Mouse (Mus musculus) cerebellum, adult 11-12 months (tissue): ENCODE results near the gene Epb41l4b.
A peak's percentile ranks its signal among the peaks of the same experiment; 100 is the strongest.

Experiments
- DNase-seq: peaks from one replicate; pipeline ENCODE4 v3.0.0; 2022

Gene Epb41l4b

DNA sequence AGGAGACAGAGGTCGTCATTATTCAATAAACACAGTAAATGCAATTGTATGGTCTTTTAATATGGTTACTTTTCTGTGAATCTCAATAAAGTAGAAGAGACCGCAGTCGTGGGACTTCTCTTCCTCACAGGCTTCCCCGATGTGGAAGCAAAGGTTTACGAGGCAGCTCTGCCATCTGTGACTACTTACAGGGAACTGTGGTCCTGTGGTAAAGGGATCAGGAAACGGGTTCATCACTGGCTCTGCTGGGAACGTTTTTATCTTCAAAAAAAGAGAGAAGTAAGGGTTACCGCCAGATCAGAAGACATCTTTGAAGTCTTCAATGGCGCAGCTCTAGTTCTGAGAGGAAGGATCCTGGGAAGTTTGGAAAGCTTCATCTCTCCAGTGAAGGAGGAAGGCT lies 135.5 kb downstream of the Epb41l4b start:
- no peak for DNase-seq

DNA sequence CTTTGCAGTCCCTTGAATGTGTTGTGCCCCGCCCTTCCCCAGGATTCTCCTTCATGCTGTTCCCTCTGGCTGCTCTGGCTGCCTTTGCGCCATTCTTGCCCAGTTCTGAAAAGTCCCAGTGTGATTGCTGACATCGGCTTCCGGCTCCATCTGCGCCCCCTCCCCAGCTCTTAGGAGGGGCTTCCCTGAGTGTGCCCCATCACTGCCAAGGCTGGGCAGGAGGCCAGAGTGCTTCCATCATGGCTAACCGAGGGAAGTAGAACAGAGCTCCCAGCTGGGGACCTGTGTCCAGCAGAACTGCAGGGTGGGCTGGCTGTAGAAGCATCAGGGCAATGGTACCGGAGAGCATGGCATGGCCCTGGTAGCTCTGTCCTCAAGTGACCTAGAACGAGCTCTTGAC lies 138.2 kb downstream of the Epb41l4b start:
- DNase-seq: peak; percentile 51

DNA sequence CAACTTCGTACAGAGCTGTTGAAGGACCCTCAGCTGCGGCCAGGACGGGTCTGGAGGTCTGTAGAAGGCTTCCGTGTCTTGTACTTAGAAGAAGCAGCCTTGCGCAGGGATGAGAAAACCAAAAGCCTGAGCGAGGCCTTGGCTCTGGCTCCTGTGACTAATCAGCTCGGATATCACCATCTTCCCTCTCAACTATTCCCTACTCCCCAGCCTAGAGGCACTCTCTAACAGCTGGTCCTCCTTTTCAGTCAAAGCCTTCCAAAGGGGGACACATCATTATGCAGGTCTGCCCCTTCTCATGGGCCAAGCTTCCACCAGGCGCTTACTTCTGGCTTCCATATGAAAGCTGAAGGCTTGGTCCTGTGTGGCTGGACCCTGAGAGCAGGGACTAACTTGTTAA lies 139.4 kb downstream of the Epb41l4b start:
- no peak for DNase-seq

DNA sequence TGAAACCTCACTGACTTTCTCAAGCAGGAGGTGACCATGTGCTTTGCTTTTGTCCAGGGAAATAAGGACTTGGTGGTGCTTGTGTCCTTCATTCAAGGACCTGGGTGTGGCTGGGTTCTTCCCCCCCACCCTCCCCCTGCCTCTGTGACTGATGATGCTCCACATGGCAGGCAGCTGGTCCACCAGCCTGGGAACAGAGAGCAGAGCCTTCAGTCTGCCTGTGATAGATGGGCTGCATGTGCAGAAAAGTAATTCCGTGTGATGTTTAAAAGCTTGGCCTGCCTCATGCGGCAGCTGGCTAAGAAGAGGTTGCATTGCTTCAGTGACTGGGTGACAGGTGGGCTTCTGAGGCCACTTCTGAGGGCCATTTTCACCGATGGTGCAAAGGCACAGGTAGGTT lies 140.5 kb downstream of the Epb41l4b start:
- DNase-seq: no peak

DNA sequence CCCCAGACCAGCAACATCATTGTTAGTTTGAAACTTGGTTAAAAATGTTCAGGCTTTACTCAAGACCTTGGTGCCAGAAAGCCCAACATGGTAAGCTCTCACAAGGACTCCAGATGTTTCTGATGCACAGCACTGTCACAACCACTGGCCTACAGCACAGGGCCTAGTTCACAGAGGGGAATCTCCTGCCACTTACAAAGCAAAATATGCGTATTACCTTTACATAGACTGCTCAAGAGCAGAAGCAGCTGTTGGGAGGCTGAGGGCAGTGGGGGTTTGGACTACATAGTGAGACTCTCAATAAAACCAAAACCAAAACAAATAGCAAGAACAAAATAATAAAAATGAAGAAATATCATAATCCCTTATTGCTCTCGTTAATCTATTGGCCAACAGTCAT lies 141.8 kb downstream of the Epb41l4b start:
- no peak for DNase-seq

DNA sequence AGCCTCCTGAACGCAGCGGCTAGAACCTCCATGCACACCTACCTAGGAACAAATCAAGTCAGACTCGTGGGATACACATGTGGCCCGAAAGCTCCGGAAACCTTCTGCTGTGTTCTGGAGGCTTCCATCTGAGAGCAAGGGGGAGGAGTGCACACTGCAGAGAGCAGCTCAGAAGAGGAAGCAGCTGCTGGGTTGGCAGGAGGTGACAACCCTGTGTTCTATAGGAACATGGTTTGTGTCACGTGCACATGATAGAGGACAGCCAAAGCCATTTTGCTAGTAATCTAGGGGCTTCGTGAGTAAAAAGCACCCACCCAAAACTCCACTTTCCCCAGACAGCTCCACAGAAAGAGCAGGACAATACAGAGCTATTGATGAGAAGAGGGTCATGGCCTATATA lies 149.9 kb downstream of the Epb41l4b start:
- no peak for DNase-seq

DNA sequence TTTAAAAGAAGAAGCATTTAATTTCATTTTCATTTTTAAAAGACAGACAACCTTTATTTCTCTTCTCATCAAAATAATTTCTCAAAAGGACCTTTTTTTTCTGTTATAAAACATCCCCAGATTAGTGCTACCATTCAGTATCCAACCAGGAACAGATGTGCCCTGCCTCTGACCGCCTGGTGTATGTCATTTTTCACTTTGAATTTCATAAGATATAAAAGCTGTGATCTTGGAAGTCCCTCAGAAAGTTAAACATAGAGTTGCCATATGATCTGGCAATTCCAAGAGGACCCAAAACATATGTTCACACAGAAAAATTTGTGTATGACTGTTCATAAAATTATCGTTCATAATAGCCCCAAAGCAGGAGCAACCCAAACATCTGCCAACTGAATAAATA lies 151.3 kb downstream of the Epb41l4b start:
- no peak for DNase-seq

DNA sequence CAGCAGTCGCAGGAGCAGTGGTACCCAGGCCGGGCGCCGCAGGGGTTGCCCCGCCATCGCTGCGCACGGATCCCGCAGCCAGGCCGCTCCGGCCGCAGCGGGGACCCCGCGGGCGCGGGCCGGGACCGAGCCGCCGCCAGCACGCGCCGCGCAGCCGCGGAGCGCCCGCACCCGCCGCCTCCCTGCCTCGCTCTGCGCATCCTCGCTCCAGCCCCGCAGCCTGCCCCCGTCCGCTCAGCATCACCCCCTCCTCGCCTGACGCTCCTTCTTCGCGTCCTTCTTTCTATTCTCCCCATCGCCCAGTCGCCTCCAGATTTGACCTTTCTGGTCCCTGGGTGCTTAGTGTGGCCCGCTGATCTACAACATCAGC lies 153.0 kb downstream of the Epb41l4b start, which contains the start of gene Frrs1l:
Gene Frrs1l (minus strand): TSS at position 177 of the 370 bp plus-strand sequence.
- peak; percentile 78 for DNase-seq

DNA sequence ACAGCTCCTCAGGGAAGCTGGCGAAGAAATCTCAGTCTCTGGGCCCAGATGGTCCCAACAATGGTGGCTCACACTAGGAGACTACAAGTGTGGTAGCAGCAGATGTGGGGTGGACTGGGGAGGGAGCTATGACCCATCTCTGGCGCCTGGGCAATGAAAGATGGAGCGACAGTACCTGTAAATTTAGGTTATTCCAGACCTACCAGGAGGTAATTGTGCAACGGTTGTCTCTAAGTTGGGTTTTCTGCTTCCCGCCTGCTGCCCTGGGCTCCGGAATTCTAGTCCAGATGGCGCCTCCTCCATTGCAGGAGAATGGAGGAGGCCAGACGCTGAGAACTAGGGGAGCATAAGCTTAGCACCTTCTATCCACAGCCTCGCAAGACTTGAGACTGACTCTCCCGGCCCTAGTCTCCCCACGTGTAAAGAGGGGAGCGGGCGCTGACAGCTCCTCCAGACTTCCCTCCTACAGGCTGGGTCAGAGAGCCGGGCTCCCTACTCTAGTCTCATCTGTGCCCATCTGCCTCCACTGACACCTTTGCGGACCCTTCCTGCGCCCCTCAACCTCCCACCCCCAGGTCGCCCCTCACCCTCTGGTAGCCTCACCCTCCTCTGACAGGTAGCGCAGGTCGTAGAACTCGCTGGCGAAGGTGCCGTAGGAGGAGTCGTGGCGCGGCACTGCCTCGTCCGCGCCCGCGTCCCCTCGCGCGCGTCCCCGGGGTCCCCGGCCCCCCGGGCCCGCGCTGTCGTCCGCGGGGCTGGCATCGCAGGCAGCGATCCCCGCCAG lies 153.6 kb downstream of the Epb41l4b start:
- DNase-seq: peak; percentile 79

DNA sequence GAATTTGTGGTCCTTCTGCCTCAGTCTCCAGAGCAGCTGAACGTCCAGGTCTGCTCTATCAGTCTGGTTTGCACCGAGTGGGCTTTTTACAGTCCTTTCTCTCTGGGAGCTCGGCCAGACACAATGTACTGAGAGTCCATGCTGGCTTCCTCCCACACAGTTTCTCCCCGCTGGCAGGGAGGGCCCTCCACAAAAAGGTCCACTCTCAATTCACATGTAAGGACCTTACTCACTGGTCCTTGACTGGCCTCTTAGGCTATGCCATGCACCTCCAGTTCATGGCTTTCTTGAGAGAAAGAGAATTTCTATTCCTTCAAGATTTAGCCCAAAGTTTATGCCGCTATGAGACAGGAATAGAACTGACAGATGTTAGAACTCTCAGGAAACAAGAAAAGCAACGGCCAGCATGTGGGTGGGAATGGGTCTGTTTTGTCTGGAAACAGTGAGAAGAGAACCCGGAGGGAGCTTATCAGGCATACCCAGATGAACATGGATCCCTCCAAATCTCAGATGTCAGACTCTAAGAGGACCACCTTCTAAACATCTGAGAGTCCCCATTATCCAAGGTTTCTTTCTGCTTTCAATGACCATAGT lies 177.6 kb downstream of the Epb41l4b start:
- DNase-seq: no peak

DNA sequence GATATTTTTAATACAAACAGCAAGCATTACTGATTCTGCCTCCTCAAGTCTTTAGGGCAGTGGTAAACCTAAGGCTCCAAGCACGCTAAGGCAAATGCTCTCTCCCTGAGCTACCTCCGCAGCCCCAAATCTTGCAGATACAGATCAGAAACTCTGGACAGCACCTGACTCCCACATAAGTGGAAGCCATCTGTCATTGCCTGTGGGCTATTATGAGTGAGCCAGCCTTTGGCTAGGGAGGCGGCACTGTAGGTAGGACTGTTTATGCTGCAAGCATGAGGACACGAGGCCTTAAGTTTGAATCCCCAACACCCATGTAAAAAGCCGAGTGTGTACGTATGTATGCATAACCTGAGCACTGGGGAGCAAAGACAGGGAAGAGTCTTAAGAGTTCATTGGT lies 179.6 kb downstream of the Epb41l4b start:
- DNase-seq: peak; percentile 61

DNA sequence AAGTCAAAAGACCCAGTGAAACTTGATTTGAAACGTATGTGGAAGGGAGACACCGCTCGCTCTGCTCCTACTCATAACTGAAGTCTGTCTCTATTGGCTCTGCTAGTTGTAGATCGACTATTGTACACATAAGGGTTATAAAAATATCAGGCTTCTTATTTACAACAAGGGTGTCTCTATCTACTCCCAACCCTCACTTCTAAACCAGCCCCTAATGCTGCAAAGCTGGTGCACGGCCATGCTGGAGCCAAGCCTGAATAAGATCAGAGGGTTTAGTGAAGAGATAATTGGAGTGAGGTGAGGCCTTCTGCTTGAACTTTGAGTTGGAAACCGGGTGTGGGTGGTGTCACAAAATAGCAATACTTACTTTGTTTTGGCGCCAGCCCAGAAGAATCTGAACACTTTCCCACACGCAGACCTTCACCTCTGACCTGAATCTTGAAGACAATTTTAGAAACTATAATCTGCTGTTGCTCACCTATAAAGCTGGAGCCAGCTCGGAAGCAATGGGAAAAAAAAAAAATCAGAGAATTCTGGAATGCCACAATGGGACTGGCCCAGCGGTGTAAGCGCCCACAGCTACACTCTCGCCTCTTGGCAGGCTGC lies 181.8 kb downstream of the Epb41l4b start:
- DNase-seq: no peak

DNA sequence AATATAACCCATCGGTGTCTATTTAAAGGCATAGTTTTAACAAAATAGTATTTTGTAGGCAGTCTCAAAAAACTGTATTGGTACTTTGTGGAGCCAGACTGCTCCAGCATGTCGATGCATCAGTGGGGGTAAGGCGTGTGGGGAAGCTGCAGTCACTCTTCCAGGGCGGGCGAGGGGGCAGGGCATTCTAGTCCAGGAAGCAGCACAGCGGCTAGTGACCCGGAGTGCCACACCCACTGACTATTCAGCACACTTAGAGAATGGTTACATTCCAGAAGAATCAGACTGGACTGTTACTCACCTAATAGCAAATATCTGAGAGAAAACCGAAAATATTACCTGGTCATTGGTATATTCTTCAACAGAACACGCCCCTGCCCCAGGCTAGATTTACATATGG lies 185.7 kb downstream of the Epb41l4b start:
- no peak for DNase-seq

DNA sequence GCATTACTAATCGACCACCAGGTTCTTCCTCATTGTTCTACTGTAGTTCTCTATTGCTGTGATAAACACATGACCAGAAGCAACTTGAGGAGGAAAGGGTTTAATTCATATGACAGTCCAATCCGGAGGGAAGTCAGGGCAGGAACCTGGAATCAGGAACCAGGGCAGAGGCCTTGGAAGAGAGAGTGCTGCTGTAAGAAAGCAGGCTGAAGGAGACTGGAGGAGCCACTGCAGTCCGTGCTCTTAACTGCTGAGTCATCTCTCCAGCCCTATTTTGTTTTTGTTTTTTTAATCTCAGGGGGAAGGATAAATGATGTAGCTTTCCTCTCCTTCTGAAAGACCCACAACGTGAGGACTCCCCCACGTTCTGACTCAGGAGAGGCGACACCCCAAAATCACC lies 190.0 kb downstream of the Epb41l4b start:
- no peak for DNase-seq

DNA sequence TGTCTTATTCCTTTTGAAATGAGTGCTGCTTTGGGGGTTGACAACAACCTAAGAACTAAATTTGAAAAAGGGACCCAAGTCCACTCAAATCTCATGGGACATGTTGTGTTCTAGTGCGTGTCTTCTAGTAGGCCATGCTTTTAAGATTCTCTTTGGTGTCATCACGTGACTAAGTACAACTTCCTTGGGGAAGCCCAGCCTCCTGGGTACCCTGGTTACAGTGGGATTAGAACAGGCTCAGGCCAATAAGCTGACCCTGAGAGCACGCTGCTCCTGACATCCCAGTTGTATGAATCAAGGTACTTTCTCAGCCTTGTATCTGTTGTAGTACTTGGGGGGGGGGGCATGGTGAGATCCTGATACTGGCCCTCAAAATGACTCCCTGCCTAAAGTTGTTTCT lies 191.5 kb downstream of the Epb41l4b start:
- DNase-seq: no peak

DNA sequence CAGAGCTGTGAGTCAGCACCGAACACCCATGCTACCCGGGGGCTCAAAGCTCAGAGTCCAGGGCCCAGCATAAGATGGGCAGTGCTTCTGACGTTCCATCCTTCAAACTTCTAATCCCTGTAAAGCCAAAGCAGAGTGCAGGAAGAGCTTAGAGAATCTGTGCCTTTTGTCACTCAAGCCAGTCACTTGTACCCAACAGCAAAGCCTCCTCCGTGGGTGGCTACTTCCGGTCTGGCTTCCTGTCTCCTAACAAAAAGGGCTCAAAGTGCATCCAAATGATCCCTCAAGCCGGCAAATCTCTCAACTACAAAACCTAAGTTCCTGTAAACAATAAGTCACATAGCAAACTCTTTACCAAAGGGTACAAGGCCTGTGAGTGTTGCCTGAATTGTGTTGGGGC lies 193.7 kb downstream of the Epb41l4b start:
- DNase-seq: no peak

DNA sequence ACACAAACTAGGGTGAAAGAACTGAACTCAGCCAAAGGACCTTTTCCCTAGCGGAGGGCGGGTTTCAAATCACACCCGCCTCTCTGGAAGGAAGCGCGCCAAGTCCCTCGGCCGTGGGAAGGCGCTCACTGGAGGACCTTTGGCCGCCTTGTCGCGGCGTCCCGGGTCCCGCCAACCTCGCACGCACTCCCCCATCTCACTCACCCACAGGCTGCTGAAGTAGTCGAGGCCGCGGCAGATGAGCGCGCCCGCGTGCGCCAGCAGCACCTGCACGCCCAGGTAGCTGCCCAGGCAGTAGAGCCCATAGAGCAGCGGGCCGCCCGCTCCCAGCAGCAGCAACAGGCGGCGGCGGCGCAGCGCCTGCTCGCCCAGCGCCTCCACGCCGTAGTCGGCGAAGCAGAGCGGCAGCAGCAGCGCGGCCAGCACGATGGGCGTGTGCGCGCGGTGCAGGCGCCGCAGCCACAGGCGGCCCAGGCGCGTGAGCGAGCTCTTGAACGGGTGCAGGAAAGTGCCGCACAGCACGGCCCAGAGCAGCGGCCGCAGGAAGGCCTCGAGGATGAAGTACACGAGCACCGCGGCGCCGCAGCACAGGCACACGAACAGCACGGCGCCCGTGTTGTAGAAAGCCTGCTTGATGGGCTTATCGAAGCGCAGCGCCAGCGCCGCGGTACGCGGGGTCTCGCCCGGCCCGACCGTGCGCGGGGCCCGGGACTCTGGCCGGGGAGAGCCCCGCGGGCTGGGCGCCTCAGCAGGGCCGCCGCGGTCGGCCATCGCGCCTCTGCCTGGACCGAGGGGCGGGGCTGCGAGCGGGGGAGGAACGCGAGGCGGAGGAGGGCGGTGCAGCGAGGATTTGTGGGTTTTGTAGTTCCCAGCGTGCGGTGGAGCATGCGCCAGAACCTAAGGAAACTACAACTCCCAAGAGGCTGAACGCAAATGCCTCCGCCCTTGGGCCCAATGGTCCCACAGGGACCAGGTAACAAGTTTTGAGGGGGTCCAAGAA lies 196.3 kb downstream of the Epb41l4b start, which contains the start of gene Tmem245:
Gene Tmem245 (minus strand): TSS at position 797 of the 1,000 bp plus-strand sequence.
- peak; percentile 93 for DNase-seq

DNA sequence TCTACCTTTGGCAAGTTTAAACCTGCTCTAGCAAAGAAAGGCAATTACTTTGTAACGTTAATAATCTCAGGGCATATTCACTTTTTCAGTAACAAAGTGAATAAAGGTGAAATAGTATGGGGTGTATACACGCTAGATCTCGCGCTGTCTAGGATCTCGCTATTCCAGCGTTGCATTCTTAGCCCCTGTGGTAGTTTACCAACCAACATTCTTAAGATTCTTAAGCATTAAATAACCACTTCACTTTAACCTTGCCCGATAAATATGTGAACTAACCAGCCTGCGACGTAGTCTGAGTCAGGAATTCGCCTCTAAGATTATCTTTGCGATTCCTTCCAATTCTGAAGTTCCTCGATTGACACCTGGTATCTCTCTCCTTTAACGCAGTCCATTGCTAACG lies 197.1 kb downstream of the Epb41l4b start:
- DNase-seq: no peak

DNA sequence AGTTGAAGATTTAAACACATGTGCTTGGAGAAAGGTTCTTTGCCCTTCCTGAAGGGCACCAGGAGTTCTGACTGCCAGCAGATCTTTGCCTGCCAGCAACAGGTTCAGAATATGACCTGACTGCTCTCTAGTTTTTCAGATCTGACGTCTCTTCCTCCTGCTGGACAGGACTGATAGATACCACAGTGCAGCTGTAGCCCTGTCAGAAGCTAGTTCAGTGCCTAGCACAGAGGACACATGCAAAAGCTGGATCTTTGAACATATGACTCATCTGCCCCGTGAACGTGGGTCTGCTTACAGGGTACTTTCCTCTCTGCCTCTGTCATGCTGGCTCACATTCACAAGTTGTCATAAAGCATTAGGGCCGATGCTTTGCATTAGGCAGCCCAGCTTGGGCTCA lies 199.0 kb downstream of the Epb41l4b start:
- DNase-seq: no peak

DNA sequence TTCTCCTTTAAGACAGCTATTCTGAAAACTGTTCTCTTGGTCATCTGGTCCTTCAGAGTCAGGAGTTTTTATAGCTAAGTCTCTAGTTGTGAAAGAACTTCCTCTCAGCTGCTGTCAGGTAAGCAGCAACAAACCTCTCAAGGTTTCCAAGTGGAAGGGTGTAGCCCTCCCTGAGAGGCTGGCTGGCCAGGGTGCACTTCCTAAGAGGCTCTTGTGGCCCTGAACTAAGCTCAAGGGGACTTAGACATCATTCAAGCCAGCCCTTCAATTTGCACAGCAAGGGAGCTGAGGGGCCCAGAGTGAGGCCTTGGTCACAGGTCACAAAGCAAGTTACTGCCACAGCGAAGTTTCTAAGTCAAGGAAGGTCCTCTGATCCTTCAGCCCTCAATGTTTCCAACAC lies 200.0 kb downstream of the Epb41l4b start:
- DNase-seq: no peak

DNA sequence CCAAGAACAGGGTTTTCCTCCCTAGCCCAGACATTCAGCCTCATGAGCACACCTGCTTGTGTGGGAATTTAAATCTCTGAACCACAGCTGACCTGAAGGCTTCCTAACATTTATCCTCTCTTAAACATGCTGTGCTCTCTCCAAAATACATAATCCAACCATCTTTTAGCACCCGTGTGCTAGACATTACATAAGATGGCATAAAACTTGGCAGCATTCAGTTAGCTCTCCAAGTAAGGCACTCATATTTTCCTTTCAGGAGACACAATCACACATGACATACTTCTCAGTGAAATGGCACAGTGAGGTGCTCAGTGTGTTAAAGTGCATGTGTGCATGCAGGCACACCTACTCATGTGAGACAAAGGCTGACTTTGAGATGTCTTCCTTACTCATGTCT lies 200.7 kb downstream of the Epb41l4b start:
- no peak for DNase-seq
